Mouse (Mus musculus) lung, postnatal 0 days (tissue): ENCODE measurements around the gene Lysmd1. TPM values are rescaled to one million over a fixed set of nuclear protein-coding genes. Genes with fewer than 3 reads are reported as not detected.

Source experiments
- ATAC-seq: fragments of 200-750 bp; cut with Nextera tagmentation; 2 replicates; pipeline ENCODE4 v1.8.0; 2017; ENCODE audit warnings: moderate library complexity
- DNase-seq: peaks from one replicate; pipeline ENCODE4 v3.0.0-alpha.2; 2016; ENCODE audit warnings: low spot score
- H3K27ac ChIP-seq: fragments of 300-500 bp; sonication (generic); 2 replicates; pipeline ENCODE4 v1.5.1; 2014; ENCODE audit warnings: antibody characterized with exemption, mild to moderate bottlenecking, low read length, mixed read lengths
- H3K27me3 ChIP-seq: fragments of 300-500 bp; sonication (generic); replicated peaks from 2 replicates; pipeline ENCODE4 v1.6.1; 2014; ENCODE audit warnings: low read length, mixed read lengths; ENCODE audit not compliant: insufficient read depth
- H3K36me3 ChIP-seq: fragments of 300-500 bp; sonication (generic); 2 replicates; pipeline ENCODE4 v1.6.1; 2014; ENCODE audit warnings: low read length, mixed read lengths; ENCODE audit not compliant: insufficient read depth
- H3K4me1 ChIP-seq: fragments of 300-500 bp; sonication (generic); 2 replicates; pipeline ENCODE4 v1.6.1; 2014; ENCODE audit warnings: antibody characterized with exemption, low read depth, low read length, mixed read lengths; ENCODE audit not compliant: insufficient read depth
- H3K4me2 ChIP-seq: fragments of 300-500 bp; sonication (generic); replicated peaks from 2 replicates; pipeline ENCODE4 v1.6.1; 2014; ENCODE audit warnings: low read depth, mild to moderate bottlenecking, low read length, moderate library complexity, mixed read lengths
- H3K4me3 ChIP-seq: fragments of 300-500 bp; sonication (generic); 2 replicates; pipeline ENCODE4 v1.5.1; 2014; ENCODE audit warnings: low read depth, low read length
- H3K9ac ChIP-seq: fragments of 300-500 bp; sonication (generic); replicated peaks from 2 replicates; pipeline ENCODE4 v1.6.1; 2014; ENCODE audit warnings: low read depth, mild to moderate bottlenecking
- H3K9me3 ChIP-seq: fragments of 300-500 bp; sonication (generic); 2 replicates; pipeline ENCODE4 v1.6.1; 2016; ENCODE audit warnings: low read length, mixed read lengths
- CTCF ChIP-seq: IDR thresholded peaks from 2 replicates; pipeline ENCODE4 v1.5.1; 2016; ENCODE audit warnings: antibody characterized with exemption, mild to moderate bottlenecking
- EP300 ChIP-seq: IDR thresholded peaks from 2 replicates; pipeline ENCODE4 v1.6.1; 2016; ENCODE audit warnings: antibody characterized with exemption, mild to moderate bottlenecking, control low read depth
- WGBS: fragments of 180-500 bp; shearing (Covaris S2); extraction: QIAGEN DNeasy Blood & Tissue Kit; methylation state at CpG from one replicate; pipeline ENCODE4 v1.1.7; 2014; 5-methylcytosine and 5-hydroxymethylcytosine counted together
- polyA plus RNA-seq: library from polyadenylated mRNA; unstranded; fragments of >200 nt; fragmentation: Nextera tagmentation; extraction: Ambion mirVana; gene quantifications from 2 replicates; pipeline ENCODE4 v1.2.1, GENCODE M21; 2015

Gene Lysmd1
- polyA plus RNA-seq, 1 experiment from 2014 or later = 13.3 TPM

GRCm38 (mm10) chr3:95173256-95173949, 39.5 kb downstream of the Lysmd1 start:
- peak; percentile 43 for ATAC-seq
- H3K27ac ChIP-seq = no peak overlapping the region

GRCm38 (mm10) chr3:95174011-95174592, 40.2 kb downstream of the Lysmd1 start:
- peak; percentile 91 for DNase-seq
- Histone ChIP-seq H3K9me3 (no peaks in the 10 kb centered on the region), H3K4me1 (0 out of 2 replicates have a peak, but pooled peaks cover 6% of the 10 kb centered on the region), H3K4me3 (0 out of 2 replicates have a peak overlapping the region, but pooled peaks have one; percentile 10), H3K36me3 (no peaks in the 10 kb centered on the region), H3K4me2 (peak overlapping the region; percentile 69), H3K9ac (no peak overlapping the region), H3K27me3 (peaks cover 11% of the 10 kb centered on the region), H3K27ac (no peak overlapping the region)
- peak; percentile 63 for ATAC-seq
- TF ChIP-seq CTCF (peak; percentile 94), EP300 (no peak)
- 7% methylated on average over 16 of the region's 16 CpGs for WGBS

More at GRCm38 (mm10) chr3:95173256-95173949, 39.5 kb downstream of the Lysmd1 start:
- Histone ChIP-seq H3K4me2 (peak overlapping the region; percentile 69), H3K9me3 (no peaks in the 10 kb centered on the region), H3K4me1 (0 out of 2 replicates have a peak, but pooled peaks cover 6% of the 10 kb centered on the region), H3K36me3 (peaks cover 3% of the 10 kb centered on the region; the same call in 1 of the 2 replicates), H3K27me3 (peaks cover 11% of the 10 kb centered on the region), H3K4me3 (peak overlapping the region; percentile 41), H3K9ac (no peak overlapping the region; the same call in 1 of the 2 replicates)
- WGBS = 9% methylated on average over 56 of the region's 58 CpGs
- DNase-seq = no peak
- no peak for TF ChIP-seq CTCF
- no peak for TF ChIP-seq EP300

- Histone ChIP-seq H3K4me1 (0 out of 2 replicates have a peak, but pooled peaks cover 6% of the 10 kb centered on the region), H3K4me2 (no peak overlapping the region), H3K4me3 (no peak overlapping the region), H3K27me3 (peaks cover 11% of the 10 kb centered on the region), H3K9ac (no peak overlapping the region), H3K36me3 (no peaks in the 10 kb centered on the region), H3K27ac (no peak overlapping the region), H3K9me3 (no peaks in the 10 kb centered on the region)
- no peak for ATAC-seq
- 68% methylated on average over 3 of the region's 3 CpGs for WGBS
- TF ChIP-seq CTCF (no peak), EP300 (no peak)
- DNase-seq = no peak
These were observed 42.6 kb downstream of the Lysmd1 start for GRCm38 (mm10) chr3:95176500-95176899.

- TF ChIP-seq CTCF (no peak), EP300 (no peak)
- Histone ChIP-seq H3K27me3 (peaks cover 3% of the 10 kb centered on the region), H3K9me3 (no peaks in the 10 kb centered on the region), H3K4me3 (no peak overlapping the region), H3K4me1 (0 out of 2 replicates have a peak, but pooled peaks cover 6% of the 10 kb centered on the region), H3K36me3 (no peaks in the 10 kb centered on the region), H3K4me2 (no peak overlapping the region), H3K9ac (no peak overlapping the region), H3K27ac (no peak overlapping the region)
- no peak for ATAC-seq
- peak; percentile 45 for DNase-seq
- WGBS = 50% methylated on average over 6 of the region's 6 CpGs
These were observed 43.7 kb downstream of the Lysmd1 start for GRCm38 (mm10) chr3:95177583-95177982.

GRCm38 (mm10) chr3:95178948-95179347, 45.1 kb downstream of the Lysmd1 start:
- no peak for TF ChIP-seq EP300
- no peak for TF ChIP-seq CTCF
- DNase-seq (no peak), ATAC-seq (no peak)
- no peak overlapping the region for H3K4me2 ChIP-seq
- no peak overlapping the region for H3K27ac ChIP-seq
- H3K36me3 ChIP-seq = no peaks in the 10 kb centered on the region
- H3K4me3 ChIP-seq = no peak overlapping the region
- no peaks in the 10 kb centered on the region for H3K27me3 ChIP-seq
- no peak overlapping the region for H3K9ac ChIP-seq
- H3K9me3 ChIP-seq = no peaks in the 10 kb centered on the region
- WGBS = 80% methylated on average over 5 of the region's 5 CpGs
- no peaks in the 10 kb centered on the region for H3K4me1 ChIP-seq

- H3K9me3 ChIP-seq = no peaks in the 10 kb centered on the region
- no peak overlapping the region for H3K9ac ChIP-seq
- no peak overlapping the region for H3K27ac ChIP-seq
- H3K4me2 ChIP-seq = no peak overlapping the region
- no peaks in the 10 kb centered on the region for H3K36me3 ChIP-seq
- ATAC-seq (no peak), DNase-seq (no peak)
- WGBS = 54% methylated on average over 3 of the region's 3 CpGs
- TF ChIP-seq CTCF (no peak), EP300 (no peak)
- H3K4me1 ChIP-seq = no peaks in the 10 kb centered on the region
- H3K4me3 ChIP-seq = no peak overlapping the region
- H3K27me3 ChIP-seq = no peaks in the 10 kb centered on the region
These were observed 46.0 kb downstream of the Lysmd1 start for GRCm38 (mm10) chr3:95179890-95180289.
